Mouse (Mus musculus): Measurements from ENCODE around the gene Adgrb2. TPM values are rescaled to one million over a fixed set of nuclear protein-coding genes. Genes with fewer than 3 reads are reported as not detected.

Gene Adgrb2
- polyA plus RNA-seq, 1 experiment from 2014 or later = 1.6 TPM

DNA sequence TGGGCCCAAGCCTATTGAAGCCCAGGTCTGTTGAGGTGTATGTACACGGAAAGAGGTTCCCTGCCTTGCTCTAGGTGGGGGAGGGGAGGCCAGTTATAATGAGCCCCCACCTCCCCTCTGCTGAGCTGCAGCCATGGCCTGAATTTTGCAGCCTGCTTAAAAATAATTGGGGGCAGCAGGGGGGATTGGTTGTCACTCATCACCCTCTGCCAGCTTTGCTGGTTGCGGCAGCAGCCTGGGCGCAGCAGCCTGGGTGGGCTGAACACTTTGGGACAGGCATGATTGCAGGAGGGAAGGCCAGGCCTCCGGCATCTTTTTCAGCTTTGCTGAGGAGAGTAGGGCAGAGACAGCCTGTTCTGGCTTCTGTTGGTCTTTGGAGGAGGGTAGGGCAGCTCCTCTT is 5.3 kb downstream of the Adgrb2 start:
- H3K36me3 ChIP-seq = no peaks in the 10 kb centered on the region
- peaks cover 87% of the 10 kb centered on the region for H3K27me3 ChIP-seq (replicated peaks)
- H3K4me2 ChIP-seq = no peak overlapping the region
- 68% methylated on average over 4 of the region's 4 CpGs for WGBS
- no peaks in the 10 kb centered on the region for H3K9me3 ChIP-seq
- no peak overlapping the region for H3K4me3 ChIP-seq
- peaks cover 35% of the 10 kb centered on the region for H3K4me1 ChIP-seq
- H3K27ac ChIP-seq (replicated peaks) = no peak overlapping the region
- no peak for ATAC-seq (ENCODE audit: extremely low read depth, insufficient number of reproducible peaks, low FRiP score, low TSS enrichment)
- H3K9ac ChIP-seq = no peak overlapping the region

DNA sequence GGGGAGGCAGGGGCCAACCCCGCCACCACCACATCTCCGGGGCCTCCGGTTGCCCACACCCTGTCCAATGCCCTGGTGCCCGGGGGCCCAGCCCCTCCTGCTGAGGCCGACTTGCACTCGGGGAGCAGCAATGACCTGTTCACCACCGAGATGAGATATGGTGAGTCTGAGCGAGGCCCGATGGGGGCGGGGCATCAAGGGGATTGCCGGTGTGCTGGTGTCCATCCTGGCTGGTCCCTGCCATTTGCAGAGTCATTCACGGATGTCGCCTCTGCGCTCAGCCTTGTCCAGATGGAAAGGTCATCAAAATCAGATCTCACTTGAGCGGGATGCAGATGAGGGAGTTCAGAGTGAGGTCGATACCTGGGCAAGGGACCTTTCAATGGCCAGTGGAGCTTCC is 8.1 kb downstream of the Adgrb2 start:
- H3K9me3 ChIP-seq = no peaks in the 10 kb centered on the region
- peaks cover 86% of the 10 kb centered on the region for H3K27me3 ChIP-seq (replicated peaks)
- H3K4me3 ChIP-seq = no peak overlapping the region
- peaks cover 13% of the 10 kb centered on the region for H3K4me1 ChIP-seq
- ATAC-seq (ENCODE audit: extremely low read depth, insufficient number of reproducible peaks, low FRiP score, low TSS enrichment) = no peak
- WGBS = 67% methylated on average over 16 of the region's 16 CpGs
- no peaks in the 10 kb centered on the region for H3K36me3 ChIP-seq
- H3K4me2 ChIP-seq = no peak overlapping the region
- H3K9ac ChIP-seq = no peak overlapping the region
- no peak overlapping the region for H3K27ac ChIP-seq (replicated peaks)

DNA sequence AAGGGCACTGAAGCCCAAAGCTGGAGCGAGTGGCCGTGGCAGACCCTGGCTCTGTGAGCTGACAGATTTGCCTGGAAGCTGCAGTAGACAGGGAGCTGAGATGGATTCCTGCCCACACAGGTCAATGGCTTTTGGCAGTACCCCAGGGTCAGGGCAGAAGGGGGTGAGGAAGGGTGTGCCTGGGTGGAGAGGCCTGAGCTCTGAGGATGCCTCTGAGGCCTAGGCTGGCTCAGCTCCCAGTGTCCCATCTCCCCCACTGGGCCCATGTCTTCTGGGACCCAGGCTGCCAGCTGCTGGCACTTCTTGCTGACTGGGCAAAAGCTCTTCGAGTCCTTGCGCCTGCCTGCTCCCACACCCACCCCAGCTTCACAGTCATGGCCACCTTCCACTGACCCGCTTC is 8.5 kb downstream of the Adgrb2 start:
- Histone ChIP-seq H3K9me3 (no peaks in the 10 kb centered on the region), H3K9ac (no peak overlapping the region), H3K27ac (replicated peaks) (no peak overlapping the region), H3K36me3 (no peaks in the 10 kb centered on the region), H3K4me3 (no peak overlapping the region), H3K4me2 (no peak overlapping the region), H3K27me3 (replicated peaks) (peaks cover 86% of the 10 kb centered on the region), H3K4me1 (peaks cover 13% of the 10 kb centered on the region)
- 63% methylated on average over 5 of the region's 5 CpGs for WGBS
- ATAC-seq (ENCODE audit: extremely low read depth, insufficient number of reproducible peaks, low FRiP score, low TSS enrichment) = no peak

DNA sequence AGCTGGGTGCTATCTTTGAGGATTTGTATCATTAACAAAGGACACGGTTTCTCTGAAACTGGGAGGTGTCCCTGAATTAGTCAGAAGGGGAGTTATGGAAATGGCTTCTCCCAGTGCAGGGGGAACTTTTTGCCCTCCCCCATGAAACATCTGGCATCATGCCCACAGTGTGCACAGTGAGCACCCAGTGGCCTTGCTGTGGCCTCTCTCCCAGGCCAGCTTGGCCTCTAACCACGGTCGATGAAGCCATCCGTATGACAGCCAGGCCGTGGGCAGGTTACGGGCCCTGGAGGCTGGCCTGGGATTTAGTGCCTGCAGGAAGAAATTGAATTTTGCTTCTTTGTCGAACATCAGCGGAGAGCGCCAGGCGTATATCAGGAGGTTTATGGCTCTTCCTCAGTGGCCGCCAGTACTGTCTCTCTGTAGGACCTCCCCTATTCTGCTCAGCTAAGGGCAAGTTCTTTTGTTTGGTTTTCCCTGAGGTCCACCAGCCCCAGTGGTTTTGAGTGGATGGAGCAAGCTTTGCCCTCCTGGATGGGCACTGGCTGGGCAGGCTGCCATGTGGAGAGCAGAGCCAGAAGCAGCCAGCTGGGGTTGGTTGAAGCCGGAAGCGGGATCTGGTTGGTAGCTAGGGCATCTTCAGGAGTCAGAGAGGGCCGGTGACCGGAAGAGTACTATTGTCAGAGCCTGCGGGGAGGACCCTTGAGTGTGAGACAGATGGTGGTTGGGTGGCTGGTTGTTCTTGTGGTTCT is 9.4 kb downstream of the Adgrb2 start:
- Histone ChIP-seq H3K27me3 (replicated peaks) (peaks cover 86% of the 10 kb centered on the region), H3K4me3 (no peak overlapping the region), H3K9ac (no peak overlapping the region), H3K4me2 (no peak overlapping the region), H3K27ac (replicated peaks) (no peak overlapping the region), H3K36me3 (no peaks in the 10 kb centered on the region), H3K9me3 (no peaks in the 10 kb centered on the region), H3K4me1 (peaks cover 14% of the 10 kb centered on the region)
- 82% methylated on average over 16 of the region's 16 CpGs for WGBS
- no peak for ATAC-seq (ENCODE audit: extremely low read depth, insufficient number of reproducible peaks, low FRiP score, low TSS enrichment)

DNA sequence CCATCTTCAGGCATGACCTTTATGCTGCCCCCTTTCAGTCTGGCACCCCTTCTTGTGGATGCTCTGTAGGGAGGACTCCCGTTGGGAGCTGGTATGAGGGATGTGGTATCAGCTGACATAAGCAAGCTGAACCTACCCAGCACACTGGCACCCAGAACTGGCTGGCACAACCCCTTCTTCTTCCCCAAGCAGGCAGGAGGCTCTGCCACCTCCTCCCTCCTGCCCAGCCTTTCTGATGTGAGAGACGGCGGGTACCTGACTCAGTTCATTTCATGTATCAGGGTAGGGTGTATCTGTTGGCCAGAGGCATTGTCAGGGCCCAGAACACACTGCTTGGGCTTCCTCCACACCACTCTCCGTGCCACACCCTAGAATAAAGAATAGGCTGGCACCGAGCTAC is 10.1 kb downstream of the Adgrb2 start:
- no peaks in the 10 kb centered on the region for H3K9me3 ChIP-seq
- H3K4me1 ChIP-seq = peaks cover 14% of the 10 kb centered on the region
- H3K9ac ChIP-seq = no peak overlapping the region
- no peaks in the 10 kb centered on the region for H3K36me3 ChIP-seq
- no peak overlapping the region for H3K4me3 ChIP-seq
- no peak overlapping the region for H3K27ac ChIP-seq (replicated peaks)
- no peak for ATAC-seq (ENCODE audit: extremely low read depth, insufficient number of reproducible peaks, low FRiP score, low TSS enrichment)
- WGBS = 79% methylated on average over 5 of the region's 5 CpGs
- H3K4me2 ChIP-seq = no peak overlapping the region
- peaks cover 84% of the 10 kb centered on the region for H3K27me3 ChIP-seq (replicated peaks)

DNA sequence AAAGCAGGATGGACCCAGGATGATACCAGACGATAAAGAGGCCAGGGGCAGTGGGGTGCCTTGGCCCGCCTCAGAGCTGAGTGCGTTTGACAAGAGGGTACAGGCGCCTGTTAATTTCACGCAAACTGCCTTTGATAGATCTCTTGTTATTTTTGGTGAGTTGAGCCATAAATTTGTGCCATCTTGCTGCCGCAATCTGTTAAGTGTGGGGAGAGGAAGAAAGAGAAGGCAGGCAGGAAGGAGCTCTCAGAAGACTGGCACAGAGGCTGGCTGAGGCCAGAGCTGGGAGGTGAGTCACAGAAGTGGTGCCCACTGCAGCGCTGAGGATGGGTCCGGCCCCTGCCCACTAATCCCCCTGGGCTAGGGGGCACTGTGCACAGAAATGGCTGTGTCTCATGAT is 10.6 kb downstream of the Adgrb2 start:
- Histone ChIP-seq H3K4me3 (no peak overlapping the region), H3K9me3 (no peaks in the 10 kb centered on the region), H3K36me3 (no peaks in the 10 kb centered on the region), H3K27me3 (replicated peaks) (peaks cover 83% of the 10 kb centered on the region), H3K4me1 (peaks cover 16% of the 10 kb centered on the region), H3K9ac (no peak overlapping the region), H3K27ac (replicated peaks) (no peak overlapping the region), H3K4me2 (no peak overlapping the region)
- no peak for ATAC-seq (ENCODE audit: extremely low read depth, insufficient number of reproducible peaks, low FRiP score, low TSS enrichment)
- WGBS = 79% methylated on average over 8 of the region's 8 CpGs

DNA sequence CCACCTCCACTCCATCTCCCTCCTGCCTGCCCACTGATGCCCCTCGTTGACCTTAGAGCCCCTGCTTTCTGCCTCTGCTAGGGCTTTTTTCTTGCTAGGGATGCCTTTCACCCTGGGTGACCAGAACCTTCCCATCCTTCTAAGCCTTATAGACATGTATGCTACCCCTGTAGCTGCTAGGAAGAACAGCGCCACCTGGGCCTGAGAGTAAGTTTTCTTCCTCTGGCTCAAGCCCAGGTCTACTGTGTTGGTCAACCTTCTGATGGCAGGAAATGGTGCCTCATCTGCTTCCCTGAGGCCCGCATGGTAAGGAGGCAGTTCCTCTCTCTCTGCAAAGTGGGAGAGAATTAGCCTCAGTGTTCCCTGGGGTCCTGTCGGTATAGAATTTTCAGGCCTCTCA is 11.3 kb downstream of the Adgrb2 start:
- Histone ChIP-seq H3K27ac (replicated peaks) (no peak overlapping the region), H3K9ac (no peak overlapping the region), H3K27me3 (replicated peaks) (peaks cover 81% of the 10 kb centered on the region), H3K36me3 (no peaks in the 10 kb centered on the region), H3K4me2 (no peak overlapping the region), H3K4me1 (peaks cover 24% of the 10 kb centered on the region), H3K4me3 (no peak overlapping the region), H3K9me3 (no peaks in the 10 kb centered on the region)
- ATAC-seq (ENCODE audit: extremely low read depth, insufficient number of reproducible peaks, low FRiP score, low TSS enrichment) = no peak
- 70% methylated on average over 4 of the region's 4 CpGs for WGBS

DNA sequence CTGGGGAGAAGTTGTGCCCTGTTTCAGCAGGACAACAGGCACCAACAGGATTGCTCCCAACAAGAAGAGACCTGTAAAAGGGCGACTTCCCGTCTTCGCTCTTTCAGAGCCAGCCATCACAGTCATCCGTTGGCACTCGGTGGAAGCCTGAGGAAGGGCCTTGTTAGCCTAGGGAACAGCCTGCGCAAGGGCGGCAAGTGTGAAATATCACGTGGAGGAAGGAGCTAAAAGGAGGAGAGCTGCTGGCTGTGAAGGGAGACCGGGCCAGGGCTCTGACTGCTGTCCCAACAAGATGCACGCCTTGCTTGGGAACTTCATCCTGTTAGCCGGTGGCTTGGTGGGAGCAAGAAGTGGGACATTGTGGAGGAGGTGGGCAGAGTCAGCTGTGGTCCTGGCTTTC is 13.5 kb downstream of the Adgrb2 start:
- Histone ChIP-seq H3K27ac (replicated peaks) (no peak overlapping the region), H3K4me2 (no peak overlapping the region), H3K36me3 (no peaks in the 10 kb centered on the region), H3K9ac (0 out of 2 replicates have a peak overlapping the region, but pooled peaks have one; percentile 9), H3K4me3 (no peak overlapping the region), H3K9me3 (no peaks in the 10 kb centered on the region), H3K27me3 (replicated peaks) (peaks cover 64% of the 10 kb centered on the region), H3K4me1 (peaks cover 38% of the 10 kb centered on the region)
- 31% methylated on average over 11 of the region's 11 CpGs for WGBS
- no peak for ATAC-seq (ENCODE audit: extremely low read depth, insufficient number of reproducible peaks, low FRiP score, low TSS enrichment)

DNA sequence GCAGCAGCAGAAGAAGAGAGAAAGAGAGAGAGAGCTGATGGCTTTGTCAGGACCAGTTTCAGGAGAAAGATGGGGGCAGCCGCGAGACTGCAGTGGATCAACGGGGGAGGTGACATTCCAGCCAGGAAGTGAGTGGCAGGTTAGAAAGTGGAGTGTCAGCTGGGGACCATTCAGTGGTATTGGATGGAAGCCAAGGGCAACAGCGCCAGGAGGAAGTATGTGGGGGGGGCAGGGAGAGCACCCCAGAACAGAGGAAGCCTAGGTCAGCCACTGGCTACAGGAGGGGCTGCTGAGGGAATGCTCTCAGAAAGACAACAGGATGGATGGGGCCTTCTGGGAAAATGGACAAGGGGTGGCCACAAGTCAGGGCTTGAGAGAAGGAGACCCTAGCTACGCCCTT is 17.0 kb downstream of the Adgrb2 start:
- H3K9ac ChIP-seq = peak overlapping the region; percentile 37; the same call in 1 of the 2 replicates

DNA sequence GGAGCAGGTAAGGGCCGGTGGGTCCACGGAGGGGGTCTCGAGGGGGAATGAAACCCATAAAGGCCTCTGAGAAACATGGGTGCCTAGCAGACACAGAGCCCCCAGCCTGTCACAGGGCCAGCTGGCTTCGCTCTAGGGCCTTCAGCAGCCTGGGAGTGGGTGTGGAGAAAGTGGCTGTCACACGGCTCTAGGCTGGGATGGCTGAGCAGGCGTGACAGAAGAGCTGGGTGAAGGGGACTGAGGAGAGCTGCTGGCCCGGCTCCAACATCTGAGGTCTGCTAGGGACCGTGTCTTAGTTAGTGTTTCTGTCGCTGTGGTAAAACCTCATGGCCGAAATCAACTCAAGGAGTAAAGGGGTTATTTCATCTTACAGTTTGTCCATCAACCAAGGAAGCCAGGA is 17.5 kb downstream of the Adgrb2 start:
- H3K9me3 ChIP-seq = no peaks in the 10 kb centered on the region
- peak; percentile 57; the same call in 1 of the 2 replicates for ATAC-seq (ENCODE audit: extremely low read depth, insufficient number of reproducible peaks, low FRiP score, low TSS enrichment)
- H3K9ac ChIP-seq = peak overlapping the region; percentile 37; the same call in 1 of the 2 replicates
- WGBS = 40% methylated on average over 10 of the region's 10 CpGs
- 0 out of 2 replicates have a peak, but pooled peaks cover 5% of the 10 kb centered on the region for H3K36me3 ChIP-seq
- peaks cover 46% of the 10 kb centered on the region for H3K4me1 ChIP-seq
- H3K4me2 ChIP-seq = peak overlapping the region; percentile 20; the same call in 1 of the 2 replicates
- peak overlapping the region; percentile 86 for H3K27ac ChIP-seq (replicated peaks)
- H3K4me3 ChIP-seq = no peak overlapping the region
- H3K27me3 ChIP-seq (replicated peaks) = peaks cover 59% of the 10 kb centered on the region

More for the DNA sequence above, 17.0 kb downstream of the Adgrb2 start:
- Histone ChIP-seq H3K4me2 (peak overlapping the region; percentile 20; the same call in 1 of the 2 replicates), H3K4me3 (no peak overlapping the region), H3K4me1 (peaks cover 43% of the 10 kb centered on the region), H3K36me3 (0 out of 2 replicates have a peak, but pooled peaks cover 5% of the 10 kb centered on the region), H3K27ac (replicated peaks) (peak overlapping the region; percentile 86), H3K27me3 (replicated peaks) (peaks cover 56% of the 10 kb centered on the region), H3K9me3 (no peaks in the 10 kb centered on the region)
- no peak for ATAC-seq (ENCODE audit: extremely low read depth, insufficient number of reproducible peaks, low FRiP score, low TSS enrichment)
- WGBS = 18% methylated on average over 5 of the region's 5 CpGs

DNA sequence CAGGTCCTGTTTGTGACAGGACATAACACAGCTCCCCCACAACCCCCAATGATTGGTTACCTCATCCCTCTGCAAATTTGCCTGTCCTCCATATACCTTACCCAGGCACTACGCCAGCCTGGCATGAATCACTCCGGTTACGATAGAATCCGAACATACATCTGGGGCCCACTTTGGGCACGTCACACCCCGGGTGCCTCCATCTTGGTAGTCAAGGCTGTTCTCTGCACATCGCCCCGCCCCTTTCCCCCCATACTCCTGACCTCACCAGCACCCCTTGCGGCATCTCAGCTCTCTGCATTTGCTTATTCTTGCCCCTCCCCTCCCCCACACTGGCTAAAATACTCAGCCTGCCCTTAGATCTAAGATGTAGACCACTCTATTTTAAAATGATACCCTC is 20.9 kb downstream of the Adgrb2 start:
- Histone ChIP-seq H3K9ac (no peak overlapping the region), H3K36me3 (0 out of 2 replicates have a peak, but pooled peaks cover 9% of the 10 kb centered on the region), H3K9me3 (no peaks in the 10 kb centered on the region), H3K4me1 (peaks cover 26% of the 10 kb centered on the region), H3K27me3 (replicated peaks) (peaks cover 63% of the 10 kb centered on the region), H3K27ac (replicated peaks) (no peak overlapping the region), H3K4me2 (no peak overlapping the region), H3K4me3 (no peak overlapping the region)
- WGBS = 43% methylated on average over 9 of the region's 9 CpGs
- ATAC-seq (ENCODE audit: extremely low read depth, insufficient number of reproducible peaks, low FRiP score, low TSS enrichment) = no peak

DNA sequence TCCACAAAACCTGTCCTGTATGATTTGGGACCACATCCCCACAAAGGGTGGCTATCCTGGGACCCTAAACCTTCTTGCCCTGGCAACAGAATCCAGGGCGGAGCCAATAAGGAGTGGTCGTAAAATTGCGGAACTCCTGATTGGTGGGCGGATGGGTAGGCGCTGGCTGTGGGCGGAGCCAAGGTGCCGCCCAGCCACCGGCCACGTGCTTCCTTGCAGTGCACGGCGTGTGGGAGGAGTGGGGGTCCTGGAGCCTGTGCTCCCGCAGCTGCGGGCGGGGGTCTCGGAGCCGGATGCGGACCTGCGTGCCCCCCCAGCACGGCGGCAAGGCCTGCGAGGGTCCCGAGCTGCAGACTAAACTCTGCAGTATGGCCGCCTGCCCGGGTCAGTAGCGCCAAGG is 21.9 kb downstream of the Adgrb2 start:
- no peak overlapping the region for H3K27ac ChIP-seq (replicated peaks)
- H3K4me3 ChIP-seq = peak overlapping the region; percentile 45
- peaks cover 17% of the 10 kb centered on the region for H3K4me1 ChIP-seq
- H3K27me3 ChIP-seq (replicated peaks) = peaks cover 67% of the 10 kb centered on the region
- no peak for ATAC-seq (ENCODE audit: extremely low read depth, insufficient number of reproducible peaks, low FRiP score, low TSS enrichment)
- H3K36me3 ChIP-seq = 0 out of 2 replicates have a peak, but pooled peaks cover 9% of the 10 kb centered on the region
- 7% methylated on average over 25 of the region's 25 CpGs for WGBS
- H3K9ac ChIP-seq = peak overlapping the region; percentile 69
- H3K9me3 ChIP-seq = no peaks in the 10 kb centered on the region
- peak overlapping the region; percentile 68 for H3K4me2 ChIP-seq

All from heart, embryonic 13.5 days (tissue).